Mouse (Mus musculus): ENCODE measurements around the gene Irx2.

Irx2 gene

DNA sequence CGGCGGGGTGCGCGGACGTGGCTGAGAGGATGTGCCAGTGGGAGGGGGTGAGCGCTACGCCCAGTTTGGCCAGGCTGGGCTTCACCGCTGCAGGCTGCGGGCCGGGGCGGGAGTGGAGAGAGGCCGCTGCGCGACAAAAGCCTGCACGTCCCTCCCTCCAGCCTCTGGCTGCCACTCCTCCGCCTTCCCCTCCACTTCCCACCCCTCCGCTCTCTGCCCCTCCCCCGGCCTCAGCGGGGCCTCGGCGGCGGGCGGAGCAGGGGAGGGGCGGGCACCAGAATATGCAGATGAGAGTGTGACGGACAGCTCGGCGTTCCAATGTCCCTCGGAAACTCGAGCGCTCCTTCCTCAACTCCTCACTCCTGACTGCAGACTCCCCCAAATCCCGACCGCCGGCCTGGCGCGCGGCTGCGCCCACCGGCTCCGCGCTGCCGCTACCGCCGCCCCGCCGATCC lies at the start of gene Irx2:
Gene Irx2, plus strand, starts transcription at position 359 of the 455 bp plus-strand sequence.
- in situ Hi-C loops (cut with MseI, MboI) = no loop called here

DNA sequence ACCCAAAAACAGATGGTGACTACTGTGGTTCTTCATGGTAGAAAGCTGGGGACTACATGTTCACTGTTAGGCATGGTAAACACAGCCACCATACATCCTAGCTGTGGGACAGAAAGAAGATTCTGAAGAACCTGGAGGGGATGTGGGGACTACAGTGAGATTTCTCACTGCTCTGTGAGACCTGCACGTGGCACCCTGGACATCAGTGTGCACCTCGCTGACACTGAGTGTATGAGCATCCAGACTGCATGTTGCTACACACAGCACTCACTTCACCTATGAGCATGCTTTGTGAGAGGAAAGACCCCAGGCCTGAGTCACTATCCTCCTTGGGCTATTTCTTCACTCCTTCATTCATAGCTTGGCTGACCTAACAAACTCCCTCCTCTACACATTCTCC lies 47.3 kb upstream of the Irx2 start:
- in situ Hi-C loops (cut with MseI, MboI) = no loop called here

DNA sequence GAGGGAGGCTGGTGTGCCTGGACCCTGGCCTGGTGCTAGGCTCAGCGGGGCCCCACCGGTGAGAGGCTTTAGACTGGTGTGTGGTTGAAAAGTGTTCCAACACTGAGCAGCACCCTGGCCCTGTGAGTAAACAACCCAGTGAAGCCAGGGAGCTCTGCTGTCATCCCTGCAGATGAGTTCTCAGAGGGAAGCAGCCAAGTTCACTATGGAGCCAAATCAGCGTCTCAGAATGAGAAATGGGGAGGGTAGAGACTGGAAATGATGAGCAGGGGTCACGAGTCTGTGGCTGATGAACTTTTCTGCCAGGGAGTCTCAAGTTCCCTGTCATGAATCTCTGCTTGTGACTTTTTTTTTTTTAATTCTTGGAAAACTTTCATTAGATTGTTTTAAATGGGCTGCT lies 36.1 kb upstream of the Irx2 start:
- in situ Hi-C loops (cut with MseI, MboI) = no loop called here

DNA sequence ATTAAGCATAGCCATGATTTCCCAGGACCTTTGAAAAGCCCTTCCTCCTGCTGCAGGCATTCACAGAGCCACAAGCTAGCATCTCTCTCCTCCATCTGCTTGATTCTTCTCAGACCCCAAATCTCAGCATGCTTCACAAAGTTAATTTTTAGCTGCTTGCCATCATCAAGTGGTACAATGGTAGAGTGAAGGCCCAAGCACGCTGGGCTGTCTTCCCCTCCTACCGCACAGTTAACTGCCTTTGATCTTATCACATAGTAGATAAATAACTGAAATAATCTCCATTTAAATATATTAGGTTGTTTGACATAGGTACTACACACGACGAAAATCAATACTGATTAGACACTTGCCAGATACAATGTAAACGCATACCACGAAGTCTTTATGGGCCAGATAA lies 35.3 kb upstream of the Irx2 start:
- in situ Hi-C loops (cut with MseI, MboI) = no loop called here

DNA sequence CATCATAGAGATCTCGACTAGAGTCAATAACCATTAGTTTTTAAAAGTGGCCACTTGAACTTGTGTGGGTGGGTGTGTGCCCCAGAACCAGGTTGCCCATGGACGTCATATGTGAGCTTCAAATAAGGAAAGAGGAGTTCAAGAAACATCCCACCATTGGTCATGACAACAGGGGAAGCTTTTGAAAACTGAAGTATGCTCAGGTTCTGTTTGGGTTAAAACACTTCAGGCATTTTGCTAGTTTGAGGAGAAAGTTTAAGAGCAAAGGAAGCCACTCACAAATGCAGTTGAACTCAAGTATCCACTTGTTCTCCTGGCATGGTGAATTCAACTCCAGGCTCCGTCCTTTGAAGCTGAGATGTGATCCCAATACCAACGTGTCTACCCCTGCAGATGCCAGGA lies 34.9 kb upstream of the Irx2 start:
- in situ Hi-C loops (cut with MseI, MboI) = no loop called here

DNA sequence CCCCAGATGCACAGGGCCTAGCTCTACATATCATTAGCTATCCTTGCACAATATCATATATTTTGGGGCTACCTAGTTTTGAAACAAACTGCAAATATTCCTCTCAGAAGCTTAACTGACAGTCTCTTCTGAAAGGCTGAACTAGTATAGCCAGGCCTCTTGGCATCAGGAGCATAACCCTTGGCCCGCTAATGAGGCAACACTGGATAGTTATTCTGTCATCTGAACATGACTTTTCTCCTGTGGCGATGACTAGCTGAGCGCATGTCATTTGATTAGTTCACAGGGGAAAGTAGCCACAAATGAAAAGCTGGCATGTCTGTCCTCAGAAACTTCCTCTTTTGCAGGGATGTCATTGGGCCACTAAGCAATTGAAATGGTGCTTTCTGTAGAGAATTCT lies 29.4 kb upstream of the Irx2 start:
- in situ Hi-C loops (cut with MseI, MboI) = no loop called here

DNA sequence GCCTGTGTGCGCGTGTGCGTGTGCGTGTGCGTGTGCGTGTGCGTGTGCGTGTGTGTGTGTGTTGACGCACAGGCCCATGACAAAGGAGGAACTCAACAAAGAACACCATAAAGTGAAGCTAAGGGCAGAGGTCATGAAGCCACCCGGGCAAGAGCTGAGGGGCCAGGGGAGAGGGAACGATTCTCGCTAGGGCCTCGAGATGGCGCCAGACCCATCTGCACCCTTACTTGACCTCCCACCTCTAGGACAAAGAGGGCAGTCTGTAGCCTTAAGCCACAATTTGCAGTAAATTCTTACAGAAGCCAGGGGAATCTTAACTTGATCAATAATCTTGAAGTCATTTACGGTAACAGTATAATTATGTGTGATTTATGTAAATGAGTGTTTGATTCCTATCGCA lies 19.9 kb upstream of the Irx2 start:
- in situ Hi-C loops (cut with MseI, MboI) = no loop called here

DNA sequence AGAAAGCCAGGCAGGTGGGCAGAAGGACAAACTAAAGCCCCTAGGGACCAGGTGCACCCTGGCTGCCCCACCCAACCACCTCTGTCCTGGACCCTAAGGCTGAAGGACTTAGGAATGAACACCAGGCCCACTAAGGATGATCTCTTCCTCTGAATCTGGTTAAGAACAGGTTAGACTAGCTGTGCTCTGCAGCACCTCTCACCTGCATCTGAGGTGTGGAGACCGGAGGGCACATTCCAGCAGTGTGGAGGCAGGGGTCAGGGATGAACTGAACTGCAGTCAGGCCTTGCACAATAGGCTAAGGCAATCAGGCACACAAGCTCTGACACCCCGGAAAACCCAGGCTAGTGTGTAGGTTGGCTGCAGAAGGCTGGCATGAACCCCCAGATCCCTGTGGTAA lies 18.3 kb upstream of the Irx2 start:
- in situ Hi-C loops (cut with MseI, MboI) = no loop called here

DNA sequence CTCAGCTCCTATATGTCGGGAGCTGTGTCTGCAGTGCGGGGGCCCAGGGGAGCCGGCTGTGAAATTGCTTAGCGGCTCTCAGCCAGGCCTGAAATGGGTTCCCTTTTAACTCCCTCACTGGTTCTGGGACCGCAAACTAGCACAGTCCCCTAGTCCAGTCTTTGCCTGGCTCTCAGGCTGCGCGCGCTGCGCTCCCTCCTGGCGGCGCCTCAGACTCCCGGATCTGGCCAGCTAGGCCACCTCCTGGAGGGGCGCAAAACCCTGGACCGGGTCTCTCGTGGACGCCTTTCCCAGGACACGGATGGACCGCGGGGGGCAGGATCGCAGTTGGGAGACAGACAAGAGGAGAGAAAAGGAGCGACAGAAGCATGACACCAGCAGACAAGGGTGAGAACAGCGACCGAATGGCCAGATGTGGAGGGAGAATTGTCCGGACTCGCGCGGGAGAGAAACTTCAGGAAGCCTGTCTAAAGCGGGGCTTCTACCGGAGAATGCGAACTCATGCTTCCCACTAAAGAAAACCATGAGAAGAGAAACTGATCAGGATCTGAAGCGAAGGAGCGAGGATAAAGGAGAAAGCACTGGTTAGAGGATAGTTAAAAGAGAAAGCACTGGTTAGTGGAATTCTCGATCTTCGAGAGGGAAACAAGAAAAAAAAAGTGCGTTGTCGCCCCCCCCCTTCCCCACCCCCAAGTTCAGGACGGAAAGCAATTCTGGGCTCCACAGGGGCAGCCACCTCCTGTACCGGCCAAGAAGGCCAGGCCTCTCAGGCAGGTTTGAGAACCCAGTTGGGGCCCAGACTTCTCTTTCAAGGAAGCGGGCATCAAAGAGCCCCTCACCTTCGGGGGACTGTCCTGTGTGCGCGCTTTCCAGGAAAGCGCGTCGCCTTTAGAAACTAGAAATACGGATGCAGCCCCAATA lies 4.4 kb upstream of the Irx2 start:
- in situ Hi-C loops (cut with MseI, MboI) = no loop called here

DNA sequence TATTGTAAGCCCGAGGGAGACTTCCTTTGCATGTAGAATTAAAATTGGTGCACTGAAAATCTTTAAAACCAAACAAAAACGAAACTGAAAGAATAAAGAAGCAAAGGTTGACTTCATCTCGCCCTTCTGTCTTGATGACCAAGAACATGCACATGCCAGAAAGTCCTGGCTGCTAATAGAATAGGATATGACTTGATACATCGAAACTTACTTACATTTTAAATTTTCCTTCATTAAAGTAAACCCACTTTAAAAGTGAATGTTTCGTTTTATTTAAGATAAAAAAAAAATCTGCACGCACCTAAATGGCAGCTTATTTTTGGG lies 3.8 kb upstream of the Irx2 start:
- in situ Hi-C loops (cut with MseI, MboI) = no loop called here

DNA sequence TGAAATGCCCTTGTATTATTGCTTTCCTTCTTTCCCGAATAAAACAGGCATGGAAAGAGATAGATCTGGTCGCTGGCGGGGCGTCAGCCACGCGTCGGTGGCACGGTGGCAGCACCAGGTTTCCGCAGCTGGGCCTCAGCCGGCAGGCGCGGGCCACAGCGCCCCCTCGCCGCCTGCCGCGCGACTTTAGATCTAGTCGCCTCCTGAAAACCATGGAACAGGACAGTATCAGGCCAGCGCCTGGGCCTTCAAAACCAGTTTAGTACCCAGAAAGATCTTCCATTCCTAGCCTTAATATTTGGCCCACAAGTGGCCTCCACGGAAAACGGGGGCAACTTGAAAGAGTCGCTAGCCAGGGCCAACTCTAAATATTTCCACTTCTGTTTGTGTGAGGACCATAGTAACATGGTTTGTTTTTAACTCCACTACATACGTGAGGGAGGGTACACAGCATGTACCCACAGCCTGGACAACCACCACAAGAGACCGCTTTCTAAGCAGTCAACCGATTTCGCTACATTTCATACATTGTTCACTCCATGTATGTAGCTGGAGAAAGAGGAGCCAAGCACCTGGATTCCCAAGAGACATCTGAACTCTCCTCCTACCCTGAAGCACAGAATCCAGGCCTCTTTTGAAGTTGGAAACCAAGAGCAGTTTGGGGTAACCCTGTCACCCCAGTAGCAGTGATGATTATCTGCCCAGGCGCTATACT lies 3.2 kb upstream of the Irx2 start:
- in situ Hi-C loops (cut with MseI, MboI) = no loop called here

DNA sequence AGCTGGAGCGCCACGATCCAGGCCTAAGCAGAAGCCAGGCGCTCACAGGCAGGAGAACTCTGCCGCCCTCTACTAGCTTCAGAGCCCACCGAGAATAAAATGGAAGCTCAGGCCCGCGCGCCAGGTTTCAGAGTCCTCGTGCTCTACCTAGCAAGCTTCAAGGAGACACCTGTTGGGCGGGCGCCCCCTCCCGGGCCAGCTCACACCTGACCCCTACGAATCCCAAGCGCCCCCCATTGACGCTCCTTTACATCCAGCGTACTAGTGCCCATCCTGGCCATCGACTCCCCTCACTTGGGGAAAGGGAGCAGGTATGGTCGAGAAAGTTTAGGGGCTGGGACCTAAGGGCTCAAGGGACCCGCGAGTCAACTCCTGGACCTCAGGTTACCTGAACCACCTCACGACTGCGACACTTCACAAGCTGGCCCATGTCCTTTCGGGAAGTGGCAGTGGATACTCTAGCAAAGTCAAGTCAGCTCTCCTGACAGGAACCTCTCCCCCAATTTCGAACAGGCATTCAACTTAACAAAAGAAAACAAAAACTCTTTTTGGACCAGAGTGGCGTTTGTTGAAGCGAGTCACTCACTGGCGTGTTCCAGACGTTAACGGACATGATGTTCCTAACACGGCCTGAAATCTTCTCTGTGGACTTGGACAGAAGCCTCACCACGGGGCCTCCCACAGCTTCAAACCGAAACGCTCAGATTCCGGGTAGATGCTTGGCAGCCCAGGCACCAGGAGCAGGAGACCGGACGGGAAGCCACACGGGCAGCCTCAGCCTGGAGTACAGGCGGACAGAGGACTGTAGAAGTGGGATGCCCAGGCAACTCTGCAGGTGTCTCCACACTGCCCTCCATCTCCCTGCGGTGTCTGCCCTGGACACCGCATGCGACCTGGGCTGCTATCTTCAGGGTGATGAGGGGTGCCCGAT lies 964 bp upstream of the Irx2 start:
- in situ Hi-C loops (cut with MseI, MboI) = no loop called here

DNA sequence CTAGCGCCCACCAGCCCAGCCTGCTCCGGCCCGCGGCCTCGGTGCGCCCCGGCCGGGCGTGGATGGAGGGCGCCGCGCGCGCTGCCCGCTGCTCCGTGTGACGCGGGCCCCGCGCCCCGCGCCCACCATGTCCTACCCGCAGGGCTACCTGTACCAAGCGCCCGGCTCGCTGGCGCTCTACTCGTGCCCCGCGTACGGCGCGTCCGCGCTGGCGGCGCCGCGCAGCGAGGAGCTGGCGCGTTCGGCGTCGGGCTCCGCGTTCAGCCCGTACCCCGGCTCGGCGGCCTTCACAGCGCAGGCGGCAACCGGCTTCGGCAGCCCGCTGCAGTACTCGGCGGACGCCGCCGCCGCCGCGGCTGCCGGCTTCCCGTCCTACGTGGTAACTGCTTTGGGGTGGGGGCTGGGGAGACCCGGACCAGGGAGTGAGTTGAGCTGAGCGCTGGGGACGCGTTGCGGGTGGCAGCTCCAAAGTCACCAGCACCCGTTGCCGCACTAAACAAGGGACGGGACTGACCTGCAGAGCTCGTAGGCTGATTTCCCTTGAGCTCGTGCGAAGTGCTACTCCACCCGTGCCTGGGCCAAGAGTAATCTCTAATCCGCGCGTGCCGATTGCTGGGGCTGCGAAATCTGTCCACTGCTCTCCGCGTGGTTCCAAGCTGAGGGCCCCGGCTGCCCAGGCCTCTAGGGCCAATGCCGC lies 463 bp downstream of the Irx2 start:
- in situ Hi-C loops (cut with MseI, MboI) = no loop called here

DNA sequence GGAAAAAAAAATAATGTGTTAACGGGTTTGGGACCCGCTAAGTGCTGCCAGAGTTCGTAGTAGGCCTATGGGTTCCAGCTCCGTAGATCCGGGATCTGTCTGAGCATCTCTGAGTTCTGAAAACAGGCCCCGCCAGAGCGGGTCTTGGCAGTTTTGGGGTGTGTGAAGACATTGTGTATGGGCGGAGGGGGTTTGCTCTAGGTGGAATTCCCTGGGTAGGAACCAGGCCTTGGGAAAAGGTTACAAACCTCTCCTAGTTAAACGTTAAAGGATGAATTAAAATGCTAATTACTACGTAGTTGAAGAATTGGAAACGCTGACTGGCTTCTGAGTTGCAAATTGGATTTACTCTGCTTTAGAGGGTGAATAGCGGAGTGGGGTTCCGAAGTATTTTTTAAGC lies 1.2 kb downstream of the Irx2 start:
- in situ Hi-C loops (cut with MseI, MboI) = no loop called here

DNA sequence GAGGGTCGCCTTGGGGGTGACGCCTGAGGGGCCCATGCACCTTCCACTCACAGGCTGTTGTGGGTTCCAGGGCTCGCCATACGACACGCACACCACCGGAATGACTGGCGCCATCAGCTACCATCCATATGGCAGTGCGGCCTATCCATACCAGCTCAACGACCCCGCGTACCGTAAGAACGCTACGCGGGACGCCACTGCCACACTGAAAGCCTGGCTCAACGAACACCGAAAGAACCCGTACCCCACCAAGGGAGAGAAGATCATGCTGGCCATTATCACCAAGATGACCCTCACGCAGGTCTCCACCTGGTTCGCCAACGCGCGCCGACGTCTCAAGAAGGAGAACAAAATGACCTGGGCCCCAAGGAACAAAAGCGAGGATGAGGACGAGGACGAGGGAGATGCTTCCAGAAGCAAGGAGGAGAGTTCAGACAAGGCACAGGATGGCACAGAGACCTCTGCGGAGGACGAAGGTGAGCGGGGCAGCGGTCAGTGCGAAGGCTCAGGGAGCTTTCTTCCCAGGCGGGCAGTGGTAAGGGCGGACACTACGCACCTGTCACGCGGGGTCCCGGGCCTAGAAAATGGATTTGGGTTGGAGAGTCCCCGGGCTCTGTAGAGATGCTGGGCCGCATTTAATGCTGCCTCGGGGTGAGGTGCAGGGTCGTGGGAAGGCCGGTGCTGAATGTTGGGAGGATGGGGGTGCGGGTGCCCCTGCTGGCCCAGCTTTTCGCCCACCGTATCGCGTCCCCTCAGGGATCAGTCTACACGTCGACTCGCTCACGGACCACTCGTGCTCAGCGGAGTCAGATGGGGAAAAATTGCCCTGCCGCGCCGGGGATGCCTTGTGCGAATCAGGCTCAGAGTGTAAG lies 2.1 kb downstream of the Irx2 start:
- in situ Hi-C loops (cut with MseI, MboI) = no loop called here

DNA sequence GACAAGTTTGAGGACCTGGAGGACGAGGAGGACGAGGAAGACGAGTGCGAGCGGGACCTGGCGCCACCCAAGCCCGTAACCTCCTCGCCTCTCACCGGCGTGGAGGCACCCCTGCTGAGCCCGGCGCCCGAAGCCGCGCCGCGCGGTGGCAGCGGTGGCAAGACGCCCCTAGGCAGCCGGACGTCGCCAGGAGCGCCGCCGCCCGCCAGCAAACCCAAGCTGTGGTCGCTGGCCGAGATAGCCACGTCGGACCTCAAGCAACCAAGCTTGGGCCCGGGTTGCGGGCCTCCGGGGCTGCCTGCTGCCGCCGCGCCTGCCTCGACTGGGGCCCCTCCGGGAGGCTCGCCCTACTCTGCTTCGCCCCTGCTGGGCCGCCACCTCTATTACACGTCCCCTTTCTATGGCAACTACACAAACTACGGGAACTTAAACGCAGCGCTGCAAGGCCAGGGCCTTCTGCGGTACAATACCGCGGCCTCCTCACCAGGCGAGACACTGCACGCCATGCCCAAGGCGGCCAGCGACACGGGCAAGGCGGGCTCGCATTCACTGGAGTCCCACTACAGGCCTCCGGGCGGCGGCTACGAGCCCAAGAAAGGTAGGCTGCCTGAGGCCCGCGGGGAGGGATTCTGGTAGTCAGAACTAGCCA lies 2.9 kb downstream of the Irx2 start:
- in situ Hi-C loops (cut with MseI, MboI) = no loop called here

DNA sequence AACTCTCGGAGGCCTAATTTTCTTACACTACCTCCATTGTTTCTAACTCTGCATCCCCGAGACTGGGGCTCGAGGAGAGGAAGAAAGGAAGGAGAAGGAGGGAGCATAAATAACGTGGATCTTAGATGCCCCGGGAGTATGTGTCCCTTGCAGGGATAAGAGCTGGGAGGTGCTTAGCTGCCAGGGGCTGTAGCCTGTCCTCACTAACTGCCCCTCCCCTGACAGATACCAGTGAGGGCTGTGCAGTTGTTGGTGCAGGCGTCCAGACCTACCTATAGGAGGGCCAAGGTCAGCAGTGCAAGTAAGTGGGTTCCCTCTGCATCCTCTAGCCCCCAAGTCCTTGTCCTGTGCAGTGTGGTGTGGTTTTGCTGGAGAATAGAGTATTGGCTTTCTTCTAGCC lies 3.7 kb downstream of the Irx2 start:
- in situ Hi-C loops (cut with MseI, MboI) = no loop called here

DNA sequence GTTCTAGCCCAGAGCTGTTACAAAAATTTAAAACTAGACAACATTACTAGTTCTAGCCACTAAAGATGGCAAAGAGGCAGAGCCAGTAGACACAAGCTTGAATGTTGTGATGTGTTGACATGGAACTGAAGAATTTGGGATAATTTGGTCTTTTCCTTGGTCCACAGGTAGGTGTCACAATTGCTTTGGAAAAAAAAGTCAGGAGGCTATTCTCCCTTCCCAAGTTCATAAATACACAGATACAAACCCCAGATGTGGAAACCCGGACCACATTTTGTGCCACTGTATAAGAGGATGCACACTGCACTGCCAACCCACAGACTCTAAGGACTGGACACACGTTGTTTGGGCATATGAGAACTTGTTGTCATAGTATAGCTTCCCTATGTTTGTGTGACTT lies 4.5 kb downstream of the Irx2 start:
- in situ Hi-C loops (cut with MseI, MboI) = no loop called here

DNA sequence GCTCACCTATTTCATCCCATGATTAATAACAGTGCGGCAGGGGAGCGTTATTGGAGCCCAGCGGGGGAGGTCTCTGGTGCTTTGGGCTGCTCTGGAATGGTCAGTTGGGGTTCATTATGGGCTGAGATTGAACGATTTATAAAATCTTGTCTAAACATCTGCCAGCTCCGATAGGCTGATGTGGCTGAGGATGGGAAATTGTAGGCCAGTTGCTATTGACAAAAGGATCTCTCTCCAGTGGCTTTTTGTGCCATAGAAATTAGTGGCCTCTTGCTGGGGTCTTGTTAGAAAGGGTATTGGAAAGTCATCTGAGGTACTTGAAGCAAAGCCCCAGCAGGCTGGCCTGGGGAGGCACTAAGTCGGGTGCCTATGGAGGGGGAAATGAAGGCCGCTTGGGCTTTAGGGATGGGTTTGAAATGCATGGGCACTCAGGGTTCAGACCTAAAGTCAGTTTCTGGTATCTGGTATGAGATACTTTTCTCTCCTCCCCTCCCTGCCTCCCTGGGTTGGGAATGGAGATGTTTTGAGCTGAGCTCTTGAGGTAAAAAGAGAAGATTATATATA lies 6.2 kb downstream of the Irx2 start:
- in situ Hi-C loops (cut with MseI, MboI) = no loop called here

Data from mouse trophoblast stem cell (cell line).